ENCODE assay signal across 13 mouse cellular contexts in the genomic region with DNA sequence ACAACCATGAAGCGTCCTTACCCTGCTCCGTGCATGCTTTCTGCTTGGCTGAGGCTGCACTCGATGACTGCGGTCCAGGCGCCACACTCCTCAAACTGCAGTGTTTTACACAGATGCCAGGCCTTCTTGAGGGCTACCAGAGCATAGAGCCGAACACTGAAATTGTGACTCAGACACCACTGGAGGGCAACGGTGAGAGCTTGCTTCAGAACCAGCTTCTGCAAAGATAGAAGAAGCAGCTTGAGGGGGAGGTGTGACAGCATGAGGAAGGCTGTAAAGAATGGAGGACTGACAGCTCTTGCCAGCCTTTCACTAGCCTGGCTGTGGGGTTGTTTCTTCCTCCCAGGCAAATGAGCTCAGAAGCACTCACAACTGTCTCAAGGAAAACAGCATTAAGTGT. TPM values are rescaled to one million over a fixed set of nuclear protein-coding genes. Genes with fewer than 3 reads are reported as not detected.
A peak's percentile ranks its signal among the peaks of the same experiment; 100 is the strongest.
DNase-seq lines count a peak whose midpoint lies in the region; ATAC-seq and TF ChIP-seq lines count a peak whose summit lies in the region.
"Had no signal": no experiment of that assay in that cellular context is flagged by ENCODE, and none has a peak within 500 bp of the region (broad histone marks: within the 10 kb centered on the region; RNA-seq: fewer than 3 reads in every experiment).

No protein-coding gene starts in this region.

- intact Hi-C loops in heart, postnatal 10 days (cut with DNase I): no loop called here

- no peaks in the 10 kb centered on the region for H3K9me3 ChIP-seq in intestine, postnatal 0 days (ENCODE audit: control insufficient read depth)
- no peaks in the 10 kb centered on the region for H3K9me3 ChIP-seq in intestine, embryonic 16.5 days (ENCODE audit: control insufficient read depth, low read length)
- H3K9me3 ChIP-seq in hindbrain, embryonic 16.5 days (ENCODE audit: control insufficient read depth, low read length): no peaks in the 10 kb centered on the region
- H3K9me3 ChIP-seq: neural tube, embryonic 13.5 days; stomach, embryonic 15.5 days had no signal

- H3K4me3 ChIP-seq in intestine, postnatal 0 days (ENCODE audit: low read depth, low read length): no peak overlapping the region
- H3K4me3 ChIP-seq in intestine, embryonic 16.5 days (ENCODE audit: low read length): no peak overlapping the region
- no peak overlapping the region for H3K4me3 ChIP-seq in hindbrain, embryonic 16.5 days (ENCODE audit: low read length)
- H3K4me3 ChIP-seq: neural tube, embryonic 13.5 days; stomach, embryonic 15.5 days had no signal

- H3K36me3 ChIP-seq in intestine, postnatal 0 days (ENCODE audit: control insufficient read depth, insufficient read depth): peaks cover 48% of the 10 kb centered on the region
- H3K36me3 ChIP-seq in intestine, embryonic 16.5 days (ENCODE audit: control insufficient read depth, insufficient read depth, low read length): peaks cover 7% of the 10 kb centered on the region; the same call in 1 of the 2 replicates
- H3K36me3 ChIP-seq in hindbrain, embryonic 16.5 days (ENCODE audit: control insufficient read depth, insufficient read depth, low read length): peaks cover 25% of the 10 kb centered on the region

- H3K4me2 ChIP-seq in intestine, postnatal 0 days (replicated peaks; ENCODE audit: low read depth): no peak overlapping the region
- no peak overlapping the region for H3K4me2 ChIP-seq in intestine, embryonic 16.5 days (ENCODE audit: low read depth, low read length)
- H3K4me2 ChIP-seq in hindbrain, embryonic 16.5 days (ENCODE audit: low read length): no peak overlapping the region
- H3K4me2 ChIP-seq: hindbrain, embryonic 14.5 days; neural tube, embryonic 13.5 days; stomach, embryonic 15.5 days had no signal

- no peak overlapping the region for H3K9ac ChIP-seq in intestine, postnatal 0 days (ENCODE audit: low read depth, low read length)
- no peak overlapping the region for H3K9ac ChIP-seq in intestine, embryonic 16.5 days (ENCODE audit: low read depth, low read length)
- H3K9ac ChIP-seq in hindbrain, embryonic 16.5 days (ENCODE audit: low read depth, low read length): no peak overlapping the region
- H3K9ac ChIP-seq: hindbrain, embryonic 14.5 days; neural tube, embryonic 13.5 days; stomach, embryonic 15.5 days had no signal

- no peak for ATAC-seq in intestine, postnatal 0 days
- ATAC-seq in intestine, embryonic 16.5 days: no peak
- ATAC-seq in hindbrain, embryonic 16.5 days: no peak

- H3K27ac ChIP-seq in intestine, postnatal 0 days (ENCODE audit: low read depth, low read length): no peak overlapping the region
- no peak overlapping the region for H3K27ac ChIP-seq in intestine, embryonic 16.5 days (ENCODE audit: low read length)
- no peak overlapping the region for H3K27ac ChIP-seq in hindbrain, embryonic 16.5 days (ENCODE audit: low read depth, low read length)
- H3K27ac ChIP-seq: hindbrain, embryonic 14.5 days; neural tube, embryonic 13.5 days; stomach, embryonic 15.5 days had no signal

- no peaks in the 10 kb centered on the region for H3K27me3 ChIP-seq in intestine, postnatal 0 days (replicated peaks; ENCODE audit: control insufficient read depth, insufficient read depth, low read length)
- H3K27me3 ChIP-seq in intestine, embryonic 16.5 days (replicated peaks; ENCODE audit: control insufficient read depth, insufficient read depth, low read length): no peaks in the 10 kb centered on the region
- no peaks in the 10 kb centered on the region for H3K27me3 ChIP-seq in hindbrain, embryonic 16.5 days (replicated peaks; ENCODE audit: control insufficient read depth, insufficient read depth, low read length)
- H3K27me3 ChIP-seq: neural tube, embryonic 13.5 days; stomach, embryonic 15.5 days had no signal

- 81% methylated on average over 7 of the region's 7 CpGs for whole genome bisulfite sequencing in intestine, postnatal 0 days
- WGBS in intestine, embryonic 16.5 days: 85% methylated on average over 7 of the region's 7 CpGs
- WGBS in hindbrain, embryonic 16.5 days: 88% methylated on average over 7 of the region's 7 CpGs

- H3K4me1 ChIP-seq in intestine, postnatal 0 days (replicated peaks; ENCODE audit: control insufficient read depth, insufficient read depth, low read length): no peaks in the 10 kb centered on the region
- no peaks in the 10 kb centered on the region for H3K4me1 ChIP-seq in intestine, embryonic 16.5 days (ENCODE audit: control insufficient read depth, insufficient read depth, low read length)
- H3K4me1 ChIP-seq in hindbrain, embryonic 16.5 days (ENCODE audit: control insufficient read depth, insufficient read depth, low read depth, low read length): no peaks in the 10 kb centered on the region
- H3K4me1 ChIP-seq: neural tube, embryonic 13.5 days; stomach, embryonic 15.5 days had no signal

- TF ChIP-seq CTCF in intestine, postnatal 0 days (IDR thresholded peaks at IDR 0.05; ENCODE audit: low read depth): peak; percentile 55

- DNase-seq in ES-CJ7 (ENCODE audit: low read depth, low spot score): peak; percentile 50
- peak; percentile 25 to 40 for DNase-seq in frontal cortex, postnatal 10 days (ENCODE audit: low spot score in 2 of 2)
- DNase-seq in right cerebral cortex, adult 18-20 months: peak; percentile 86
- no peak for DNase-seq in testis, postnatal 10 days (ENCODE audit: low spot score)
- DNase-seq in heart, postnatal 10 days: no peak
- DNase-seq: gastrocnemius, postnatal 14 days; lung, postnatal 10 days had no signal

RNA-seq across cellular contexts. Expression of a gene that starts 11.5 kb away (rescaled TPM):
- 78.6 and 82.6 TPM in 2 replicates for polyA plus RNA-seq in intestine, postnatal 0 days (2015; fragmentation: Nextera tagmentation; extraction: Ambion mirVana)
- polyA plus RNA-seq in intestine, embryonic 16.5 days (2015; fragmentation: Nextera tagmentation; extraction: Ambion mirVana): 65.7 and 66.6 TPM in 2 replicates
- total RNA-seq in heart, postnatal 10 days (2021): 10 to 100 TPM; 25.4 to 26.5 TPM
- 40.8 and 55.9 TPM in 2 replicates for polyA plus RNA-seq in hindbrain, embryonic 16.5 days (2015; fragmentation: Nextera tagmentation; extraction: Ambion mirVana)

RNA-seq across cellular contexts. Expression of a gene that starts 41.0 kb away (rescaled TPM):
- 0.99 and 1.2 TPM in 2 replicates for polyA plus RNA-seq in intestine, postnatal 0 days (2015; fragmentation: Nextera tagmentation; extraction: Ambion mirVana)
- polyA plus RNA-seq in intestine, embryonic 16.5 days (2015; fragmentation: Nextera tagmentation; extraction: Ambion mirVana): 1.6 and 1.9 TPM in 2 replicates
- total RNA-seq in heart, postnatal 10 days (2021): 1 to 10 TPM; 5.7 to 6.2 TPM
- 1.2 and 1.5 TPM in 2 replicates for polyA plus RNA-seq in hindbrain, embryonic 16.5 days (2015; fragmentation: Nextera tagmentation; extraction: Ambion mirVana)

Comparison
In these comparisons a context has a peak if more than half of its experiments do, and no peak if none do; other contexts are left out.
1. DNase-seq: peak in ES-CJ7 (single experiment), frontal cortex, postnatal 10 days (2 of 2) and right cerebral cortex, adult 18-20 months (single experiment); none in testis, postnatal 10 days (single experiment) and heart, postnatal 10 days (0 of 2).